Mouse (Mus musculus) liver, postnatal 0 days (tissue): ENCODE data around the gene Abca4.

Experiments
- CTCF ChIP-seq: sonication (generic); IDR thresholded peaks from 2 replicates; pipeline ENCODE4 v1.5.1; 2016; ENCODE audit warnings: antibody characterized with exemption, low read depth
- EP300 ChIP-seq: IDR thresholded peaks from 2 replicates; pipeline ENCODE4 v1.6.1; 2016; ENCODE audit warnings: antibody characterized with exemption, low read depth, mild to moderate bottlenecking

GRCm38 (mm10) chr3:122021029-122021652, 23.1 kb upstream of the Abca4 start:
- no peak for TF ChIP-seq CTCF
- TF ChIP-seq EP300, result no peak
